Mouse (Mus musculus): ENCODE measurements around the gene Naa40.

GRCm38 (mm10) chr19:7264088-7264765 is 23.2 kb upstream of the Naa40 start:
- TF ChIP-seq ZC3H11A (IDR thresholded peaks at IDR 0.05; ENCODE audit: borderline replicate concordance, low read depth, low read length) (peak; percentile 30; the same call in 1 of the 2 replicates), ZNF384 (IDR thresholded peaks at IDR 0.05; ENCODE audit: low read depth, low read length) (no peak), MAFK (IDR thresholded peaks at IDR 0.05; ENCODE audit: insufficient read depth, low read depth, low read length) (no peak), CHD2 (IDR thresholded peaks at IDR 0.05; ENCODE audit: low read depth, low read length) (no peak), HCFC1 (IDR thresholded peaks at IDR 0.05; ENCODE audit: borderline replicate concordance, insufficient read depth, low read length) (peak; percentile 30; the same call in 1 of the 2 replicates)
